Mouse (Mus musculus) limb, embryonic 11.5 days (tissue): Measurements from ENCODE around the gene Tmem95. TPM values are rescaled to one million over a fixed set of nuclear protein-coding genes. Genes with fewer than 3 reads are reported as not detected.
"Not testable (repeated sequence)": the region's sequence is repeated elsewhere in the genome, so short reads cannot be mapped to it uniquely, and the experiment has no call there.

Experiments
- ATAC-seq: fragments of 200-750 bp; cut with Nextera tagmentation; 2 replicates; pipeline ENCODE4 v1.8.0; 2017; ENCODE audit warnings: low read depth; ENCODE audit not compliant: insufficient number of reproducible peaks, low FRiP score, low TSS enrichment
- DNase-seq: peaks from one replicate; pipeline ENCODE4 v3.0.0-alpha.2; 2015; ENCODE audit warnings: low spot score
- H3K27ac ChIP-seq: fragments of 300-500 bp; sonication (generic); replicated peaks from 2 replicates; pipeline ENCODE4 v1.5.1; 2014; ENCODE audit warnings: low read depth, mild to moderate bottlenecking, low read length
- H3K27me3 ChIP-seq: fragments of 300-500 bp; sonication (generic); 2 replicates; pipeline ENCODE4 v1.6.1; 2014; ENCODE audit warnings: mild to moderate bottlenecking, low read length, mixed read lengths; ENCODE audit not compliant: control insufficient read depth, insufficient read depth
- H3K36me3 ChIP-seq: fragments of 300-500 bp; sonication (generic); 2 replicates; pipeline ENCODE4 v1.6.1; 2014; ENCODE audit warnings: mild to moderate bottlenecking, low read length, moderate library complexity, mixed read lengths; ENCODE audit not compliant: control insufficient read depth, insufficient read depth
- H3K4me1 ChIP-seq: fragments of 300-500 bp; sonication (generic); 2 replicates; pipeline ENCODE4 v1.6.1; 2014; ENCODE audit warnings: low read length, mixed read lengths; ENCODE audit not compliant: control insufficient read depth, insufficient read depth
- H3K4me2 ChIP-seq: fragments of 300-500 bp; sonication (generic); 2 replicates; pipeline ENCODE4 v1.6.1; 2014; ENCODE audit warnings: low read depth, mild to moderate bottlenecking, moderate library complexity; ENCODE audit not compliant: severe bottlenecking
- H3K4me3 ChIP-seq: fragments of 300-500 bp; sonication (generic); 2 replicates; pipeline ENCODE4 v1.5.1; 2014; ENCODE audit warnings: low read depth, low read length
- H3K9ac ChIP-seq: fragments of 300-500 bp; sonication (generic); 2 replicates; pipeline ENCODE4 v1.6.1; 2014; ENCODE audit warnings: mild to moderate bottlenecking, low read length
- H3K9me3 ChIP-seq: fragments of 300-500 bp; sonication (generic); 2 replicates; pipeline ENCODE4 v1.6.1; 2016; ENCODE audit warnings: low read length; ENCODE audit not compliant: control insufficient read depth
- WGBS: fragments of 180-500 bp; shearing (Covaris S2); extraction: QIAGEN DNeasy Blood & Tissue Kit; methylation state at CpG from one replicate; pipeline ENCODE4 v1.1.7; 2014; 5-methylcytosine and 5-hydroxymethylcytosine counted together
- polyA plus RNA-seq: library from polyadenylated mRNA; unstranded; fragments of >200 nt; fragmentation: Nextera tagmentation; extraction: Ambion mirVana; gene quantifications from 2 replicates; pipeline ENCODE4 v1.2.1, GENCODE M21; 2014

The Tmem95 gene
- polyA plus RNA-seq, 1 experiment from 2014 or later = not detected

- H3K4me2 ChIP-seq = no peak overlapping the region
- ATAC-seq (no peak), DNase-seq (no peak)
- no peak overlapping the region for H3K4me3 ChIP-seq
- WGBS = 72% methylated on average over 9 of the region's 9 CpGs
- H3K9ac ChIP-seq = no peak overlapping the region
- no peaks in the 10 kb centered on the region for H3K9me3 ChIP-seq
- no peaks in the 10 kb centered on the region for H3K36me3 ChIP-seq
- H3K27me3 ChIP-seq = no peaks in the 10 kb centered on the region
- H3K27ac ChIP-seq = no peak overlapping the region
- H3K4me1 ChIP-seq = no peaks in the 10 kb centered on the region
Measured at GRCm38 (mm10) chr11:69867335-69867734, 10.5 kb downstream of the Tmem95 start.

GRCm38 (mm10) chr11:69865561-69865960, 12.3 kb downstream of the Tmem95 start:
- DNase-seq = no peak
- Histone ChIP-seq H3K27ac (no peak overlapping the region), H3K9me3 (no peaks in the 10 kb centered on the region), H3K4me2 (no peak overlapping the region), H3K27me3 (no peaks in the 10 kb centered on the region), H3K4me3 (no peak overlapping the region), H3K36me3 (no peaks in the 10 kb centered on the region), H3K9ac (no peak overlapping the region), H3K4me1 (no peaks in the 10 kb centered on the region)
- no peak for ATAC-seq
- WGBS = 78% methylated on average over 9 of the region's 9 CpGs

GRCm38 (mm10) chr11:69864138-69864860, 13.5 kb downstream of the Tmem95 start:
- Histone ChIP-seq H3K4me3 (no peak overlapping the region), H3K9me3 (no peaks in the 10 kb centered on the region), H3K4me2 (no peak overlapping the region), H3K9ac (no peak overlapping the region), H3K4me1 (no peaks in the 10 kb centered on the region), H3K27me3 (peaks cover under 1% of the 10 kb centered on the region), H3K27ac (no peak overlapping the region), H3K36me3 (no peaks in the 10 kb centered on the region)
- DNase-seq (no peak), ATAC-seq (no peak)
- WGBS = 55% methylated on average over 8 of the region's 8 CpGs

- not testable (repeated sequence) for H3K27ac ChIP-seq, H3K9me3 ChIP-seq, H3K4me2 ChIP-seq, H3K4me3 ChIP-seq, DNase-seq, H3K9ac ChIP-seq, H3K27me3 ChIP-seq, H3K36me3 ChIP-seq, H3K4me1 ChIP-seq, ATAC-seq
- 85% methylated on average over 3 of the region's 3 CpGs for WGBS
Measured at GRCm38 (mm10) chr11:69863729-69864128, 14.1 kb downstream of the Tmem95 start.

GRCm38 (mm10) chr11:69858113-69858998, 19.5 kb downstream of the Tmem95 start, which contains the start of gene Tnk1:
TSS of gene Tnk1 (minus strand) at chr11:69858730.
- Histone ChIP-seq H3K27me3 (peaks cover 18% of the 10 kb centered on the region), H3K4me1 (no peaks in the 10 kb centered on the region), H3K9me3 (no peaks in the 10 kb centered on the region), H3K4me3 (no peak within 1 kb of the TSS), H3K27ac (no peak within 1 kb of the TSS), H3K36me3 (no peaks in the 10 kb centered on the region), H3K4me2 (no peak within 1 kb of the TSS), H3K9ac (no peak within 1 kb of the TSS)
- WGBS = 19% methylated on average over 29 of the region's 30 CpGs
- ATAC-seq = no peak
- no peak for DNase-seq

- no peaks in the 10 kb centered on the region for H3K4me1 ChIP-seq
- no peak overlapping the region for H3K4me2 ChIP-seq
- H3K27ac ChIP-seq = no peak overlapping the region
- H3K9ac ChIP-seq = no peak overlapping the region
- peak; percentile 81; the same call in 1 of the 2 replicates for ATAC-seq
- H3K27me3 ChIP-seq = peaks cover 18% of the 10 kb centered on the region
- peaks cover 9% of the 10 kb centered on the region; the same call in 1 of the 2 replicates for H3K36me3 ChIP-seq
- no peak overlapping the region for H3K4me3 ChIP-seq
- DNase-seq = peak; percentile 76
- WGBS = 20% methylated on average over 16 of the region's 16 CpGs
- H3K9me3 ChIP-seq = no peaks in the 10 kb centered on the region
Measured at GRCm38 (mm10) chr11:69855347-69855746, 22.5 kb downstream of the Tmem95 start.

GRCm38 (mm10) chr11:69854680-69855079, 23.1 kb downstream of the Tmem95 start:
- DNase-seq (no peak), ATAC-seq (no peak)
- H3K9ac ChIP-seq = no peak overlapping the region
- peaks cover 13% of the 10 kb centered on the region for H3K36me3 ChIP-seq
- WGBS = 88% methylated on average over 10 of the region's 10 CpGs
- H3K9me3 ChIP-seq = no peaks in the 10 kb centered on the region
- H3K4me1 ChIP-seq = no peaks in the 10 kb centered on the region
- H3K4me2 ChIP-seq = no peak overlapping the region
- H3K4me3 ChIP-seq = no peak overlapping the region
- no peak overlapping the region; the same call in 1 of the 2 replicates for H3K27ac ChIP-seq
- H3K27me3 ChIP-seq = peaks cover 18% of the 10 kb centered on the region

- H3K4me1 ChIP-seq = no peaks in the 10 kb centered on the region
- H3K27me3 ChIP-seq = peaks cover 14% of the 10 kb centered on the region
- H3K9ac ChIP-seq = no peak overlapping the region
- DNase-seq (no peak), ATAC-seq (no peak)
- no peak overlapping the region for H3K4me3 ChIP-seq
- 73% methylated on average over 7 of the region's 7 CpGs for WGBS
- H3K27ac ChIP-seq = no peak overlapping the region
- no peak overlapping the region for H3K4me2 ChIP-seq
- H3K36me3 ChIP-seq = peaks cover 15% of the 10 kb centered on the region
- no peaks in the 10 kb centered on the region for H3K9me3 ChIP-seq
Measured at GRCm38 (mm10) chr11:69853994-69854393, 23.8 kb downstream of the Tmem95 start.
